Mouse (Mus musculus): ENCODE results near the gene Kif6. TPM values are rescaled to one million over a fixed set of nuclear protein-coding genes. Genes with fewer than 3 reads are reported as not detected.

Gene Kif6
- total RNA-seq, 1 experiment: 0.36 TPM

- in situ Hi-C loops (cut with MboI; ENCODE audit: low sequenced_read_pairs in 2 of 2, unreplicated experiment in 2 of 2): loop anchor here in 1 of 2 experiments (25.0 kb wide), 1 partner anchor 369 kb away; no protein-coding TSS in a partner anchor
- H3K4me1 ChIP-seq (ENCODE audit: control insufficient read depth in 2 of 2, insufficient read depth in 2 of 2, low read length in 2 of 2, poor library complexity in 1 of 2): no peaks in the 10 kb centered on the region; a peak in 1 of 4 replicates
- no peak overlapping the region for H3K9ac ChIP-seq (ENCODE audit: insufficient read depth, low read depth, low read length, poor library complexity, severe bottlenecking)
- no peak overlapping the region for H3K4me3 ChIP-seq (ENCODE audit: insufficient read depth in 1 of 2, low read depth in 1 of 2, low read length in 2 of 2, poor library complexity in 1 of 2, severe bottlenecking in 1 of 2)
- no peak for TF ChIP-seq CHD2 (IDR thresholded peaks at IDR 0.05; ENCODE audit: low read depth, low read length)
- no peak for TF ChIP-seq ZNF384 (IDR thresholded peaks at IDR 0.05; ENCODE audit: low read depth, low read length)
- no peak for TF ChIP-seq ZC3H11A (IDR thresholded peaks at IDR 0.05; ENCODE audit: borderline replicate concordance, low read depth, low read length)
- TF ChIP-seq HCFC1 (IDR thresholded peaks at IDR 0.05; ENCODE audit: borderline replicate concordance, insufficient read depth, low read length): no peak
- no peak for TF ChIP-seq MAFK (IDR thresholded peaks at IDR 0.05; ENCODE audit: insufficient read depth, low read depth, low read length)
- no peaks in the 10 kb centered on the region for H3K9me3 ChIP-seq (ENCODE audit: control insufficient read depth, insufficient read depth, low read depth, low read length)
- H3K27ac ChIP-seq (ENCODE audit: insufficient read depth, low read depth, low read length, poor library complexity, severe bottlenecking): no peak overlapping the region
- DNase-seq (ENCODE audit: low read depth, low spot score): no peak
- H3K36me3 ChIP-seq (ENCODE audit: control insufficient read depth, insufficient read depth, low read length, poor library complexity, severe bottlenecking): no peaks in the 10 kb centered on the region
Measured at GRCm38 (mm10) chr17:49881796-49882195, 266.9 kb downstream of the Kif6 start.

- Histone ChIP-seq H3K27ac (ENCODE audit: insufficient read depth, low read depth, low read length, poor library complexity, severe bottlenecking) (no peak overlapping the region), H3K4me3 (ENCODE audit: insufficient read depth in 1 of 2, low read depth in 1 of 2, low read length in 2 of 2, poor library complexity in 1 of 2, severe bottlenecking in 1 of 2) (no peak overlapping the region), H3K36me3 (ENCODE audit: control insufficient read depth, insufficient read depth, low read length, poor library complexity, severe bottlenecking) (no peaks in the 10 kb centered on the region), H3K4me1 (ENCODE audit: control insufficient read depth in 2 of 2, insufficient read depth in 2 of 2, low read length in 2 of 2, poor library complexity in 1 of 2) (no peaks in the 10 kb centered on the region), H3K9ac (ENCODE audit: insufficient read depth, low read depth, low read length, poor library complexity, severe bottlenecking) (no peak overlapping the region), H3K9me3 (ENCODE audit: control insufficient read depth, insufficient read depth, low read depth, low read length) (no peaks in the 10 kb centered on the region)
- in situ Hi-C loops (cut with MboI; ENCODE audit: low sequenced_read_pairs in 2 of 2, unreplicated experiment in 2 of 2): loop anchor here in 1 of 2 experiments (25.0 kb wide), 1 partner anchor 371 kb away; no protein-coding TSS in a partner anchor
- TF ChIP-seq ZNF384 (IDR thresholded peaks at IDR 0.05; ENCODE audit: low read depth, low read length): no peak
- no peak for TF ChIP-seq ZC3H11A (IDR thresholded peaks at IDR 0.05; ENCODE audit: borderline replicate concordance, low read depth, low read length)
- TF ChIP-seq CHD2 (IDR thresholded peaks at IDR 0.05; ENCODE audit: low read depth, low read length): no peak
- TF ChIP-seq HCFC1 (IDR thresholded peaks at IDR 0.05; ENCODE audit: borderline replicate concordance, insufficient read depth, low read length): no peak
- no peak for TF ChIP-seq MAFK (IDR thresholded peaks at IDR 0.05; ENCODE audit: insufficient read depth, low read depth, low read length)
- DNase-seq (ENCODE audit: low read depth, low spot score): no peak
Measured at GRCm38 (mm10) chr17:49883136-49883755, 268.3 kb downstream of the Kif6 start.

- in situ Hi-C loops (cut with MboI; ENCODE audit: low sequenced_read_pairs in 2 of 2, unreplicated experiment in 2 of 2): loop anchor here in 1 of 2 experiments (25.0 kb wide), 1 partner anchor 373 kb away; no protein-coding TSS in a partner anchor
- Histone ChIP-seq H3K27ac (ENCODE audit: insufficient read depth, low read depth, low read length, poor library complexity, severe bottlenecking) (no peak overlapping the region), H3K4me3 (ENCODE audit: insufficient read depth in 1 of 2, low read depth in 1 of 2, low read length in 2 of 2, poor library complexity in 1 of 2, severe bottlenecking in 1 of 2) (no peak overlapping the region)
Measured at GRCm38 (mm10) chr17:49885035-49885434, 270.1 kb downstream of the Kif6 start.

GRCm38 (mm10) chr17:49889629-49890028 lies 274.7 kb downstream of the Kif6 start:
- Histone ChIP-seq H3K9ac (ENCODE audit: insufficient read depth, low read depth, low read length, poor library complexity, severe bottlenecking) (no peak overlapping the region), H3K27ac (ENCODE audit: insufficient read depth, low read depth, low read length, poor library complexity, severe bottlenecking) (no peak overlapping the region), H3K36me3 (ENCODE audit: control insufficient read depth, insufficient read depth, low read length, poor library complexity, severe bottlenecking) (no peaks in the 10 kb centered on the region), H3K4me3 (ENCODE audit: insufficient read depth in 1 of 2, low read depth in 1 of 2, low read length in 2 of 2, poor library complexity in 1 of 2, severe bottlenecking in 1 of 2) (no peak overlapping the region), H3K9me3 (ENCODE audit: control insufficient read depth, insufficient read depth, low read depth, low read length) (no peaks in the 10 kb centered on the region), H3K4me1 (ENCODE audit: control insufficient read depth in 2 of 2, insufficient read depth in 2 of 2, low read length in 2 of 2, poor library complexity in 1 of 2) (peaks cover 0 to 4% of the 10 kb centered on the region in 2 experiments; a peak in 1 of 4 replicates)
- TF ChIP-seq MAFK (IDR thresholded peaks at IDR 0.05; ENCODE audit: insufficient read depth, low read depth, low read length) (no peak), HCFC1 (IDR thresholded peaks at IDR 0.05; ENCODE audit: borderline replicate concordance, insufficient read depth, low read length) (no peak), ZC3H11A (IDR thresholded peaks at IDR 0.05; ENCODE audit: borderline replicate concordance, low read depth, low read length) (0 out of 2 replicates have a peak, but pooled peaks have one; percentile 22)
- in situ Hi-C loops (cut with MboI; ENCODE audit: low sequenced_read_pairs in 2 of 2, unreplicated experiment in 2 of 2): loop anchor here (10.0 to 25.0 kb wide), 2 partner anchors 355 to 377 kb away; no protein-coding TSS in a partner anchor
- peak; percentile 60 for DNase-seq (ENCODE audit: low read depth, low spot score)

More at GRCm38 (mm10) chr17:49885035-49885434, 270.1 kb downstream of the Kif6 start:
- H3K9ac ChIP-seq (ENCODE audit: insufficient read depth, low read depth, low read length, poor library complexity, severe bottlenecking): no peak overlapping the region
- H3K36me3 ChIP-seq (ENCODE audit: control insufficient read depth, insufficient read depth, low read length, poor library complexity, severe bottlenecking): no peaks in the 10 kb centered on the region
- DNase-seq (ENCODE audit: low read depth, low spot score): no peak
- TF ChIP-seq CHD2 (IDR thresholded peaks at IDR 0.05; ENCODE audit: low read depth, low read length) (no peak), MAFK (IDR thresholded peaks at IDR 0.05; ENCODE audit: insufficient read depth, low read depth, low read length) (no peak), HCFC1 (IDR thresholded peaks at IDR 0.05; ENCODE audit: borderline replicate concordance, insufficient read depth, low read length) (no peak), ZNF384 (IDR thresholded peaks at IDR 0.05; ENCODE audit: low read depth, low read length) (no peak), ZC3H11A (IDR thresholded peaks at IDR 0.05; ENCODE audit: borderline replicate concordance, low read depth, low read length) (no peak)
- H3K4me1 ChIP-seq (ENCODE audit: control insufficient read depth in 2 of 2, insufficient read depth in 2 of 2, low read length in 2 of 2, poor library complexity in 1 of 2): peaks cover 0 to 4% of the 10 kb centered on the region in 2 experiments; a peak in 1 of 4 replicates
- no peaks in the 10 kb centered on the region for H3K9me3 ChIP-seq (ENCODE audit: control insufficient read depth, insufficient read depth, low read depth, low read length)

All from ES-E14 (cell line).